Mouse (Mus musculus) MEL (cell line): ENCODE measurements around the gene Accsl. TPM values are rescaled to one million over a fixed set of nuclear protein-coding genes. Genes with fewer than 3 reads are reported as not detected.

Experiments used
- DNase-seq: peaks from one replicate; pipeline ENCODE4 v3.0.0; 2011; ENCODE audit warnings: low read depth, low spot score
- H3K27ac ChIP-seq: 2 replicates; pipeline ENCODE4 v1.5.1; 2012; ENCODE audit warnings: low read depth, mild to moderate bottlenecking, control low read depth, low read length, moderate library complexity; ENCODE audit not compliant: control insufficient read depth
- H3K27me3 ChIP-seq, 2 experiments: fragments of 150-350 bp in 1 of 2; sonication (generic) in 1 of 2; 2 replicates each; pipeline ENCODE4 v1.6.1; 2012; ENCODE audit warnings: low read length in 2 of 2, mild to moderate bottlenecking in 2 of 2, improper control_type of control experiment in 1 of 2, moderate library complexity in 1 of 2; ENCODE audit not compliant: insufficient read depth in 2 of 2, control insufficient read depth in 1 of 2
- H3K36me3 ChIP-seq, 2 experiments: 2 replicates each; pipeline ENCODE4 v1.6.1; 2012 to 2014; ENCODE audit warnings: low read length in 2 of 2, improper control_type of control experiment in 1 of 2, inconsistent platforms in 1 of 2, mild to moderate bottlenecking in 1 of 2; ENCODE audit not compliant: insufficient read depth in 2 of 2, control insufficient read depth in 1 of 2
- H3K4me1 ChIP-seq, 2 experiments: fragments of 150-350 bp in 1 of 2; sonication (generic) in 1 of 2; 2 replicates each; pipeline ENCODE4 v1.6.1; 2012; ENCODE audit warnings: low read length in 2 of 2, improper control_type of control experiment in 1 of 2, mild to moderate bottlenecking in 1 of 2; ENCODE audit not compliant: insufficient read depth in 2 of 2, control insufficient read depth in 1 of 2
- H3K4me3 ChIP-seq, 2 experiments: fragments of 150-350 bp in 1 of 2; sonication (generic) in 1 of 2; 2 replicates each; pipeline ENCODE4 v1.5.1; 2012; ENCODE audit warnings: low read depth in 2 of 2, low read length in 2 of 2, mild to moderate bottlenecking in 2 of 2, moderate library complexity in 2 of 2, control low read depth in 1 of 2, improper control_type of control experiment in 1 of 2; ENCODE audit not compliant: control insufficient read depth in 1 of 2, insufficient read depth in 1 of 2
- H3K79me2 ChIP-seq: 2 replicates; pipeline ENCODE4 v1.6.1; 2012; ENCODE audit warnings: mild to moderate bottlenecking, low read length, moderate library complexity; ENCODE audit not compliant: control insufficient read depth, poor library complexity, insufficient read depth
- H3K9ac ChIP-seq: 2 replicates; pipeline ENCODE4 v1.6.1; 2012; ENCODE audit warnings: low read depth, mild to moderate bottlenecking, control low read depth, low read length, moderate library complexity; ENCODE audit not compliant: control insufficient read depth, poor library complexity, severe bottlenecking
- H3K9me3 ChIP-seq: fragments of 150-350 bp; sonication (generic); replicated peaks from 2 replicates; pipeline ENCODE4 v1.6.1; 2012; ENCODE audit warnings: mild to moderate bottlenecking, low read length, improper control_type of control experiment, moderate library complexity; ENCODE audit not compliant: insufficient read depth
- CHD1 ChIP-seq: IDR thresholded peaks from 2 replicates; pipeline ENCODE4 v1.6.1; 2012; ENCODE audit warnings: low read depth, mild to moderate bottlenecking, inconsistent platforms, low read length, improper control_type of control experiment
- CTCF ChIP-seq, 3 experiments: IDR thresholded peaks in 2 of 3; conservative IDR thresholded peaks in 1 of 3; 2 replicates each; pipeline ENCODE4 v1.5.1; 2011 to 2012; ENCODE audit warnings: low read length in 3 of 3, low read depth in 2 of 3, mild to moderate bottlenecking in 2 of 3, improper control_type of control experiment in 1 of 3, inconsistent platforms in 1 of 3, mixed read lengths in 1 of 3, moderate library complexity in 1 of 3; ENCODE audit not compliant: control insufficient read depth in 1 of 3, insufficient read depth in 1 of 3, poor library complexity in 1 of 3, severe bottlenecking in 1 of 3
- E2F4 ChIP-seq: IDR thresholded peaks from 2 replicates; pipeline ENCODE4 v1.6.1; 2011; ENCODE audit warnings: low read depth, low read length, improper control_type of control experiment, borderline replicate concordance
- ELF1 ChIP-seq: IDR thresholded peaks from 2 replicates; pipeline ENCODE4 v1.6.1; 2014; ENCODE audit warnings: low read depth, mild to moderate bottlenecking, inconsistent platforms, low read length, improper control_type of control experiment, moderate library complexity
- EP300 ChIP-seq, 2 experiments: IDR thresholded peaks; 2 replicates each; pipeline ENCODE4 v1.6.1; 2011; ENCODE audit warnings: improper control_type of control experiment in 2 of 2, low read length in 2 of 2, low read depth in 1 of 2, mild to moderate bottlenecking in 1 of 2
- GATA1 ChIP-seq: IDR thresholded peaks from 2 replicates; pipeline ENCODE4 v1.6.1; 2011; ENCODE audit warnings: low read depth, low read length, improper control_type of control experiment
- KAT2A ChIP-seq: conservative IDR thresholded peaks from 2 replicates; pipeline ENCODE4 v1.6.1; 2012; ENCODE audit warnings: low read depth, low read length, improper control_type of control experiment, inconsistent platforms
- MAX ChIP-seq: IDR thresholded peaks from 2 replicates; pipeline ENCODE4 v1.6.1; 2011; ENCODE audit warnings: low read length, improper control_type of control experiment
- MAZ ChIP-seq: IDR thresholded peaks from 2 replicates; pipeline ENCODE4 v1.6.1; 2012; ENCODE audit warnings: low read depth, mild to moderate bottlenecking, inconsistent platforms, low read length, improper control_type of control experiment
- MEF2A ChIP-seq: IDR thresholded peaks from 2 replicates; pipeline ENCODE4 v1.6.1; 2014; ENCODE audit warnings: low read depth, mild to moderate bottlenecking, inconsistent platforms, low read length, improper control_type of control experiment; ENCODE audit not compliant: poor library complexity, insufficient replicate concordance, severe bottlenecking; ENCODE audit errors: extremely low read depth
- MYB ChIP-seq: IDR thresholded peaks from 2 replicates; pipeline ENCODE4 v1.6.1; 2011; ENCODE audit warnings: mild to moderate bottlenecking, low read depth, low read length, improper control_type of control experiment
- POLR2A ChIP-seq, 2 experiments: IDR thresholded peaks; 2 replicates each; pipeline ENCODE4 v1.6.1; 2011 to 2012; ENCODE audit warnings: low read length in 2 of 2, mild to moderate bottlenecking in 2 of 2, control low read depth in 1 of 2, improper control_type of control experiment in 1 of 2, low read depth in 1 of 2, moderate library complexity in 1 of 2; ENCODE audit not compliant: control insufficient read depth in 1 of 2, insufficient read depth in 1 of 2, poor library complexity in 1 of 2
- RCOR1 ChIP-seq: IDR thresholded peaks from 2 replicates; pipeline ENCODE4 v1.6.1; 2012; ENCODE audit warnings: low read depth, mild to moderate bottlenecking, inconsistent platforms, low read length, improper control_type of control experiment
- SIN3A ChIP-seq: IDR thresholded peaks from 2 replicates; pipeline ENCODE4 v1.6.1; 2012; ENCODE audit warnings: low read length, improper control_type of control experiment, inconsistent platforms
- TAL1 ChIP-seq: IDR thresholded peaks from 2 replicates; pipeline ENCODE4 v1.6.1; 2012; ENCODE audit warnings: mild to moderate bottlenecking, inconsistent platforms, low read length, moderate library complexity, mixed read lengths
- TCF12 ChIP-seq: IDR thresholded peaks from 2 replicates; pipeline ENCODE4 v1.6.1; 2014; ENCODE audit warnings: low read depth, mild to moderate bottlenecking, inconsistent platforms, low read length, improper control_type of control experiment, moderate library complexity
- UBTF ChIP-seq: IDR thresholded peaks from 2 replicates; pipeline ENCODE4 v1.6.1; 2012; ENCODE audit warnings: low read depth, mild to moderate bottlenecking, inconsistent platforms, low read length, improper control_type of control experiment, moderate library complexity, borderline replicate concordance; ENCODE audit not compliant: insufficient read depth
- USF1 ChIP-seq: IDR thresholded peaks from 2 replicates; pipeline ENCODE4 v1.6.1; 2014; ENCODE audit warnings: low read depth, mild to moderate bottlenecking, inconsistent platforms, low read length, improper control_type of control experiment, moderate library complexity
- ZC3H11A ChIP-seq: IDR thresholded peaks from 2 replicates; pipeline ENCODE4 v1.6.1; 2012; ENCODE audit warnings: low read depth, mild to moderate bottlenecking, inconsistent platforms, low read length, improper control_type of control experiment
- ZKSCAN1 ChIP-seq: IDR thresholded peaks from 2 replicates; pipeline ENCODE4 v1.6.1; 2012; ENCODE audit warnings: low read depth, mild to moderate bottlenecking, inconsistent platforms, low read length, improper control_type of control experiment, moderate library complexity
- polyA plus RNA-seq, 2 experiments: library from polyadenylated mRNA; stranded (reverse) in 1 of 2; unstranded in 1 of 2; fragments of >175 nt in 1 of 2; fragments of >200 nt in 1 of 2; gene quantifications; 2 replicates each; pipeline versions ENCODE4 v1.2.1 to v1.2.4; 2012; ENCODE audit warnings: low replicate concordance in 2 of 2, low read depth in 1 of 2; ENCODE audit not compliant: insufficient read length in 2 of 2, insufficient read depth in 1 of 2, missing spikeins in 1 of 2
- total RNA-seq: library from RNA; depleted of rRNA; stranded (reverse); fragments of 300-350 nt; gene quantifications from 2 replicates; pipeline ENCODE4 v1.2.3, GENCODE M21; 2012

Gene Accsl
- total and polyA plus RNA-seq, 3 experiments, result not detected

DNA sequence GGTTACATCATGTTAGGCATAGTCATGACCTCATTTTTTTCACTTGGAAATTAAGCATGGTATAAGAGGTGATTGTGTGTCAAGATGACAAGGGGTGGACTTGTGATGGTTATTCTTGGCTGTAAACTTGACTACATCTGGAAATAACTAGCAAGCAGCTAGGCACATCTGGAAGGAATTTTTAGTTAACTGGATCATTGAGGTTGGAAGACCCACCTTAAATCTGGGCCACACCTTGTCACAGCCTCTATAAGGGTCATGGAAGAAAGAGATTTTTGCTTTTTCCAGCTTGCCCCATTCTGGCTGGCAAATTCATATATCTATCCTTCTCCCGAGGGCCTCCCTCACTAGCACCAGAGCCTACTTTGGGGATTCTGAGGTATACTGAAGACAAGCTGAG lies 17.7 kb downstream of the Accsl start:
- Histone ChIP-seq H3K27me3 (no peaks in the 10 kb centered on the region; a peak in 2 of 4 replicates), H3K4me1 (peaks cover 0 to 4% of the 10 kb centered on the region in 2 experiments; a peak in 1 of 4 replicates), H3K27ac (no peak overlapping the region), H3K9me3 (no peaks in the 10 kb centered on the region), H3K9ac (no peak overlapping the region), H3K79me2 (no peaks in the 10 kb centered on the region), H3K4me3 (no peak overlapping the region), H3K36me3 (no peaks in the 10 kb centered on the region)
- no peak for DNase-seq
- TF ChIP-seq MAZ (no peak), EP300 (IDR thresholded peaks at IDR 0.05; ENCODE audit: low read depth in 1 of 2, low read length in 2 of 2) (no peak), KAT2A (no peak), RCOR1 (no peak), TAL1 (no peak), USF1 (no peak), POLR2A (IDR thresholded peaks at IDR 0.05; ENCODE audit: control insufficient read depth in 1 of 2, insufficient read depth in 1 of 2, low read depth in 1 of 2, low read length in 2 of 2, poor library complexity in 1 of 2) (no peak), MAX (no peak), E2F4 (no peak), UBTF (no peak), CHD1 (no peak), SIN3A (no peak), MEF2A (no peak), MYB (no peak), CTCF (IDR thresholded peaks at IDR 0.05 in 2 of 3, conservative IDR thresholded peaks at IDR 0.05 in 1 of 3; ENCODE audit: control insufficient read depth in 1 of 3, insufficient read depth in 1 of 3, low read depth in 2 of 3, low read length in 3 of 3, poor library complexity in 1 of 3, severe bottlenecking in 1 of 3) (no peak), ELF1 (no peak), ZKSCAN1 (no peak), ZC3H11A (no peak)

DNA sequence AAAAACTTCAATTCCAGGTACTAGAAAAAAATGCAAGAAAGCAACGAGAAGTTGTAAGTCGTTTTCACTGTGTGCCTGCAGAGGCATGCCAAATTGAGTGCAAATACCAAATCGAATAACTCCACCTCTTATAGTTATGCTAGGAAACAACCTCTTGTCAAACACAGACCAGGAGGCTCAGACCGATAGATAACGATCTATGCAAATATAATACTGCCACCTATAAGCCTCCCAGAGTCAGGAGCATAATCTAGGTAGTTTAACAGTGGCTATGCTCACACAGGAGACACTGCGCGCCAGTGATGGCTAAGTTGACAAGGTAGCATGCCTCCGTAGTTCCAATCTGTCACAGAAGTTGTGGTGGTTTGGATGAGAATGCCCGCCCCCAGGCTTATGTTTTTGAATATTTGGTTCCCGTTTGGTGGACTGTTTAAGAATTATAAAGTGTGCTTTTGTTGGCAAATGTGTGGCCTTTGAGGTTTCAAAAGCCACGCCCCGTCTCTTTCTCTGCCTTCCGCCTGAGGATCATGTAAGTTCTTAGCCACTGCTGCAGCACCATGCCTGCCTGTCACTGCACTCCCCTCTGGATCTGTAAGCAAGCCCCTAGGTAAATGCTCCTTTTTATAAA lies 18.5 kb downstream of the Accsl start:
- Histone ChIP-seq H3K9ac (no peak overlapping the region), H3K4me3 (peak overlapping the region; percentile 62 to 77), H3K27ac (no peak overlapping the region), H3K27me3 (no peaks in the 10 kb centered on the region; a peak in 2 of 4 replicates), H3K36me3 (no peaks in the 10 kb centered on the region), H3K4me1 (peaks cover 0 to 4% of the 10 kb centered on the region in 2 experiments; a peak in 1 of 4 replicates), H3K9me3 (no peaks in the 10 kb centered on the region), H3K79me2 (no peaks in the 10 kb centered on the region)
- TF ChIP-seq TCF12 (no peak), GATA1 (peak; percentile 62)
- DNase-seq, result peak; percentile 81
